Mouse (Mus musculus) brain, embryonic 18.5 days (tissue): Measurements from ENCODE around the gene Sys1.

Experiments
- DNase-seq: peaks from one replicate; pipeline ENCODE4 v3.0.0-alpha.2; 2012; ENCODE audit warnings: low read depth, low spot score

Sys1 gene

DNA sequence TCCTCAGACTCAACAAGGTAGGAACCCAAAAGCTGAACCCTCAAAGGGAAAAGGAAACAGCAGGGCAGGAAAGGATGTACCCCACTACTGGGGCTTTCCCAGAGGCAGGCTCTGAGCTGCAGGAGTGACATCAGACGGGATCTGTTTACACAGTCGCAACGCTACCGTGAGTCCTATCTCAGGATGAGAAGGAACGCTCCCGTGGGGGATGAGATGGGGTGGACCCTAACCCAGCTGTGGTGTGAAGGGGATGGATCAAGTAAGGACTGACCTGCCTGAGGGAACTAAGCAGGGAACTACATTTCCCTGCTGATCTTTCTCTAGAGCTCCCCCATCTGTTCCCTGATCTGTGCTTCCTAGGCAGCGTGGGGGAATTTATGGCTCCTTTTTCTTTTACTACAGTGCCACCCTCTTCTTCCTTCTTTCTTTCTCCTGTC lies at the start of gene Sys1:
Gene Sys1, plus strand, starts transcription at position 101 of the 437 bp plus-strand sequence.
- DNase-seq = no peak

DNA sequence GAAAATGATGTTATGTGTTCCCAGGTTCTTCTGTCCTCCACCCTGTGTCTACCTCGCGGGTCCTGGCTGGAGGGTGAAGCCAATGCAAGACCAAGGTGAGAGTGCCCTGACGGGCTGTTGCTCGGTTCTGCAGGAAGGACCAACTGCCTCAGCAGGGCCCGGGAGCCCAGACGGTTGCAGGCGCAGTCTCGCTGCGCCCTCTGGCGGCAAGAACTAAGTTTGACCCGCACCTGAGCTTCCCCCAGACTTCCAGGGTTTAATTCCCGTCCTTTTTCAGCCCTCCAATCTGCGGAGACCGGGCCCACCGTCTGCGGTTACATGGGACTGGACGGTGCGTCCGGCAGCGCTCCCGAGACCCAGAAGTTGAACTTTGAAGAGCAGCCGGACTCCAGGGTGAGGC lies 49.1 kb upstream of the Sys1 start:
- DNase-seq = no peak

DNA sequence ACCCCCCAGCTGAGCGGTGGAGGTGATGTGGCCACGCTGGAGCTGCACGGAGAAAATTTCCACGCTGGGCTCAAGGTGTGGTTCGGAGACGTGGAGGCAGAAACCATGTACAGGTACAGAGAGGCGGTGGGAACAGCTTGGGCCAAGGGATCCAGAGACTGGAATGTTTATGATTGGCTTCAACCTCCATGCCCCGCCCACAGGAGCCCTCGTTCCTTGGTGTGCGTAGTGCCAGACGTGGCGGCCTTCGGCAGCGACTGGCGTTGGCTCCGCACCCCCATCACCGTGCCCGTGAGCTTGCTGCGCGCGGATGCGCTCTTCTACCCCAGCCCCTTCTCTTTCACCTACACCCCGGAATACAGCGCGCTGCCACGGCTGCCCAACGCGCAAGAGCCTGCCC lies 42.6 kb upstream of the Sys1 start:
- no peak for DNase-seq

- no peak for DNase-seq
Observed at GRCm38 (mm10) chr2:164414581-164414980, 42.2 kb upstream of the Sys1 start.

GRCm38 (mm10) chr2:164417198-164417597 lies 39.6 kb upstream of the Sys1 start:
- no peak for DNase-seq

DNA sequence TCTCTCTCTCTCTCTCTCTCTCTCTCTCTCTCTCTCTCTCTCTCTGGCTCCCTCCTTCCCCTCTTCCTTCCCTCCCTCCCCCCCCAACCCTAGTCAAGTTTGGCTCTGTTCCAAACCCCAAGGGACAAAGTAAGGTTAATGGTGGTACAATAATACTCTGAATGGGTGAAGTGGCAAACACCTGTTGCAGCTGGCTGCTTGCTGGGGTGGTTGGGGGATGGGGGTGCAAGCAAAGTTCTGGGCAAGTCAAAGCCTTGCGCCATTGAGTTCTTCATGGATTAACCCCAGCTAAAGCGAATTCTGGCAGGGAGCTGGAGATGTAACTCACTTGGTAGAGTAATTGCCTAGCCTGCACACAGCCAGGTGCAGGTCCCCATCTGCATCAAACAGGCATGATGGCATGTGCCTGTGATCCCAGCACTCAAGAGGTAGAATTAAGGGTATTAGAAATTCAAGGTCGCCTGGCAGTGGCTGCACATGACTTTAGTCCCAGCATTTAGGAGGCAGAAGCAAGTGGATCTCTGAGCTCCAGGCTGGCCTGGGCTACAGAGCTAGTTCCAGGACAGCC lies 38.4 kb upstream of the Sys1 start:
- no peak for DNase-seq

DNA sequence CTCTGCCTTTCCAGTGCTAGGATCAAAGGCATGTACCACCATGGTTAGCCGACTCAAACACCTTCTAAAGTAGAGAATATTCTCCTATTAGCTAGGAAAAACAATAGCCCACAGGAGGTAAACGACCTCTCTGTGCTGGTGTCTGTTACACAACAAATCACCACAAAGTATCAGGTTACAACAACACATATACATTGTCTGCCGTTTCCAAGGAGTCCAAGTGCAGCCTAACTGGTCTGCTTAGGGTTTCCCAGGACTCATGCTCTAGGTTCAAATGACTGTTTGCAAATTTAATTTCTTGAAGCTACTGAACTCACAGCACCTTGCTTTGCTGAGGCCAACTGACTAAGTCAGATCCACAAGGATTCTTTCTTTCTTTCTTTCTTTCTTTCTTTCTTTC lies 37.3 kb upstream of the Sys1 start:
- DNase-seq = no peak

GRCm38 (mm10) chr2:164421306-164421705 lies 35.5 kb upstream of the Sys1 start:
- DNase-seq = no peak

DNA sequence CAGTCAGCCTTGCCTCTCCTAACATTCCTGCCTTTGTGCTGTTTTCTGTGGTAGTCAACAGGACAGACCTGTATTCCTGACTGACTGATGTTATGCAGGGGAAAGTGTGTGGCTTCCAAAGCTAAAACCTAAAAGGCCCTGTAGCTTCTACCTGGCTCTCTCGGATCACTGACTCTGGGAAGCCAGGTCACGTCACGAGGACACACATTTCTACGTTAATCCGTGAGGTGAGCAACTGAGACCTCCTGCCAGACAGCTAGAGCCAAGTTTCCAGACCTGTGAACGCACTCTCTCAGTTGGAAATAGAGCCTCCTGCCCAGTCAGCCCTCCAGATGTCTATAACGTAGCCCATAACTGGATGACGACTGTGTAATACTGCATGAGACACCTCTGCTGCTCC lies 34.8 kb upstream of the Sys1 start:
- no peak for DNase-seq

- no peak for DNase-seq
Observed at GRCm38 (mm10) chr2:164422675-164423393, 33.9 kb upstream of the Sys1 start.

DNA sequence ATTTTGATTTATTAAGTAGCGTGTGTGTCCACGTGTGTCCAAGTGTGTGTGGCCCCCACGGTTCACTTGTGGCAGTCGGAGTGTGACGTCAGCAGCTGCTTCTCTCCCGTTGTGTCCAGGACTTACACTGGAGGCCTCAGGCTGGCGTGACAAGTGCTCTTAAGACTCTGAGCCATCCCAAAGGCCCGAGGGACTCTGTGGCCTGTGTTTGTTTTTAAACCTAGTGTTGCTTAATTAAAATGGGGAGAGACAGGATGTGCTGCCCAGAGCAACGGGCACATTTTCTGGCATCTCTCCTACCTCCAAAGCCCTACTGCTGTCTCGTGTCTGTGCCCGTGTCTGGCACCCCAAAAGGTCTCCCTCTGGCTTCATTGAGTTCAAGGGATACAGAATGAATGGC lies 33.3 kb upstream of the Sys1 start:
- no peak for DNase-seq

GRCm38 (mm10) chr2:164424406-164424805 lies 32.4 kb upstream of the Sys1 start:
- DNase-seq = no peak

GRCm38 (mm10) chr2:164425401-164425800 lies 31.4 kb upstream of the Sys1 start:
- DNase-seq = no peak

GRCm38 (mm10) chr2:164426121-164426520 lies 30.6 kb upstream of the Sys1 start:
- no peak for DNase-seq

GRCm38 (mm10) chr2:164426952-164427351 lies 29.8 kb upstream of the Sys1 start:
- DNase-seq = no peak

DNA sequence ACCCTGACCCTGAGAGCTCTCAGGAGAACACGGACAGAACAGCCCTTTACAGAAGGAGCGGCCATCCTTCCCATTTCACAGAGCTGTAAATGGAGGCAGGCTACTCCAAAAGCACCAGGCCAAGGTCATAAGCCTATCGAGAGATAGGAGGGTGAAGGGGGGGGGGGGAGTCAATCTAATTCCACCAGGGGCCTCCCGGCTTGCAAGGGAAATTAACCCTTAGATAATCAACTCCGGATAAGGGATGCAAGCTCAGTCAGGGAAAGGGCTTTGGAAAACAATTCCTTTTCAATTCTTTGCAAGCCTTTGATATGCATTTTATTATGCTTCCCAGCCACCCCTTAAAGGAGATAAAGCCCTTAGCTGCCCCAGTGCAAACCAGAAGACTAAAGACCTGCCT lies 28.3 kb upstream of the Sys1 start:
- DNase-seq = no peak

- no peak for DNase-seq
Observed at GRCm38 (mm10) chr2:164429881-164430615, 26.7 kb upstream of the Sys1 start.

DNA sequence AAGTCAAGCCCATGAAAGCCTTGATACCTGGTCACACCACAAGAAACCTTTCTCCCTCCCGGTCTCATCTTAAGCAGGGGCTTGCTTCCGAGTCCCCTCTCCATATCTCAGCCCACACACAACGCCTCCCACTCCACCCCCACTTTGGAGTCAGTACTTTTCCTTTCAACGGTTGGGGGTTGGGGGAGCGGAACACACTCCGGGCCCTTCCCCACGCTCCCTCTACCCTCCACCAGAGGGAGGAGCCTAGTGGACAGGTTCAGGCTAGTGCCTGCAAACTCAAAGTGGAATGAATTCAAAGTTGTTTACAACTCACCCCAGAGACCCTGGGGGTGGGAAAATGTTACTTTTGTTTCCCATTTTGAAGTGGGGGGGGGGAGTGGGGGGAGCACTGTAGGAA lies 26.1 kb upstream of the Sys1 start:
- no peak for DNase-seq

DNA sequence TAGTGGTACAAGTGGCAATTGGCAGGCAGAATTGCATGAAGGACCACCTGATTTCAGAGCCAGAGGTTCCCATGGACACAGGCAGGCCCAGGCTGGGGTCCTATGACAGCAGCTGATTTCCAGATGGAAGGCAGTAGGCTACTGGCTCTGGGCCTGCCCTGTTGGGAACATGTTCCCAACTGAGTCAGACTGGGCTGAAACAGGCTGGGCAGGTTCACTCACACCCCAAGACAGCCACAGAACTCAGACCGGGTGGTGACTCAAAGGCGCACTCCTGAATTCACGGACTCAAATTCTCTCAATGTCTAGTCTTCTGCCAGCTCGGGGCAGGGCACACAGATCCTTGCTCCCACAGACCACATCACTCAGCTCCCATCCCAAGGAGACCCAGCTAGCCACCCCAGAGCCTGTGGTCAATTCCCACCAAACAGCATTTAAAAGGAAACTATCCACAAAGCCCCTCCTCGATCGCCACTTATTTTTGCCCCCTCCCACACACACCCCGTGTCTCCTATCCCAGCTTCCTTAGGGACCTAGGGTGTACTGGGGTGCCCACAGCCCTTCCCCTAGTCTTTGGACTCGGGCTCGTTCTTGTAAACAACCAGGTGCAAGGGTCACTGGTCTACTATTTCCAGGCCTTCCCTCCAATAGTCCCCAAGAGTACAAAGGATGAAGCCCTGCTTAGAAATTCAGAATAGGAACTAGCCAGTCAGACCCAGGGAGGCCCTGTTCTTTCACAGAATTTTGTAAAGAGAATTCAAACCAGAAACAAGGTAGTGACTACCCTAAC lies 24.9 kb upstream of the Sys1 start:
- no peak for DNase-seq

DNA sequence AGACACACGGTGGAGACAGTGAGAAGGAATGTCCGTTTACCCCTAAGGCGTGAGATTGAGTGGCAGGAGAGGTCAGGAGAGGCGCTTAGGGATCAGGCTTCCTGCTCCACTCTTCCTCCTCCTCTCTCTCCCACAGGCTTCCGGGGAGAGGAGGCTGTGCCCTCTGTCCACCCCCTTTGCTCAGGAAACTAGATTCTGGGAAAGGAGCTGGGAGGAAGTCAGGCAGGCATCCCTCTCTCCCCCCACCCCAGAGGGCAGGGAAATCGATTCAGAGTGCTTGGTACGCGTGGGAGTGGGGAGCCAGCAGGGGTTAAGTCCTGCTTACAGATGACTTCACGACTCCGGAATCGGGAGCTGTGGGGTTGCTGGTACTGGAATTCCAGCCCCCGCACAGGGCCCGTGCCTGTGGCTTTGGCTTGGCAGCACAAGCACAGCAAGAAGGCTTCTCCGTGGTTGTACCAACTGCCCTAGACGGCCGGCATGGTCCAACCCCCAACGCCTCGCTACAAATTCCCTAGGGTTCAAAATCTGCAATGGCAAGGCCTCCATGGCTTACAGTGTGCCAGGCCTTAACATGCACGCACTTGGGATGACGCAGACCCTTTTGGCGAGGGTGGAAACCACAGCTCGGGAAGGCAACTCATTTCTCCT lies 24.1 kb upstream of the Sys1 start:
- no peak for DNase-seq

DNA sequence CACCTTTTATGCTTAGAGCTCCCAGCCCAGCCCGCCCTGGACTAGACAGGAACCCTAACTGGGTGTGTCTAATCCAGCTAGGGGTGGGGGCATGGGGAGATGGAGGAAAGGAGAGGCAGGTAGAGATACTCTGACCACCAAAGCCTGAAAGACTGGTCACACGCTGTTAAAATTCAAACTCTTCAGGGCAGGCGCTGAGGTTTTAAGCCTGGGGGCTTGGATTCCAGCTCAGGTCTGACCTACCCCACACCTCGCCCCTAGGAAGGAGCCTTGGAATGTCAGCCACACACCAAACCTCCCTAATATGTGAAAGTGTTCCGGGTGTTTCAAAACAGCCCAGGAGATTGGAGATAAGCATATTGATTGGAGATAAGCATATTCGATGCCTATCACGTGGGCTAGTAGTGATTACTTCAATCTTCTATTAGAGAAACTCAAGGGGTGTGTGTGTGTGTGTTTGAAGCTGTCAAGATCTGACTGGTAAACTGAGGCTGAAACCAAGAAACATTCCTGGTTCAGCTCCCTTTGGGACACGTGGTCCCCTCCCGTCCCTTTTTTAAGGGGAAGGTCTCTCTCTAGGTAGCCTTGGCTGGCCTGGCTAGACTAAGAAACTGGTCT lies 23.4 kb upstream of the Sys1 start:
- DNase-seq = no peak
